Mouse (Mus musculus) megakaryocyte, adult 5-6 weeks (primary cell): Measurements from ENCODE around the gene Olfr659. TPM values are rescaled to one million over a fixed set of nuclear protein-coding genes. Genes with fewer than 3 reads are reported as not detected.

Source experiments
- ATAC-seq: 2 replicates; pipeline ENCODE4 v1.8.0; 2016; ENCODE audit warnings: mild to moderate bottlenecking, inconsistent platforms; ENCODE audit not compliant: poor library complexity, severe bottlenecking
- total RNA-seq, 2 experiments: library from RNA; stranded (forward) in 1 of 2; stranded (reverse) in 1 of 2; fragments of 153-499, 151-499 nt in 1 of 2; fragments of 221-1000, 200-1000 nt in 1 of 2; gene quantifications; 2 replicates each; pipeline versions ENCODE4 v1.2.3 to v1.2.4; 2015 to 2017

Gene Olfr659
- total RNA-seq (2015) (not detected in 2 replicates), total RNA-seq (2017) (not detected in 2 replicates)

GRCm38 (mm10) chr7:104666453-104666852 lies at the start of gene Olfr659:
Gene Olfr659, plus strand, starts transcription at chr7:104666753.
- ATAC-seq, result no peak

- ATAC-seq, result no peak
Measured at GRCm38 (mm10) chr7:104624494-104624893, 42.1 kb upstream of the Olfr659 start, which contains the start of gene Olfr657. Gene Olfr657, plus strand, starts transcription at chr7:104624794.

GRCm38 (mm10) chr7:104646841-104647482 lies 19.6 kb upstream of the Olfr659 start, which contains the start of gene Olfr658:
Gene Olfr658, minus strand, starts transcription at chr7:104647305.
- ATAC-seq, result peak; percentile 99

- no peak for ATAC-seq
Measured at GRCm38 (mm10) chr7:104686201-104686600, 19.6 kb downstream of the Olfr659 start, which contains the start of gene Olfr661. Gene Olfr661, plus strand, starts transcription at chr7:104686501.

Other genes with a start within 250 kb of the Olfr659 start
- gene Trim30a, start 201.6 kb upstream of the Olfr659 start, total RNA-seq (2015), result 113 and 121 TPM in 2 replicates
- gene Trim30a, start 201.6 kb upstream of the Olfr659 start, total RNA-seq (2017), result 82.3 and 86.1 TPM in 2 replicates
- gene Trim30d, start 158.9 kb upstream of the Olfr659 start, total RNA-seq (2015), result 43.3 and 43.8 TPM in 2 replicates
- 39.9 and 41.0 TPM in 2 replicates for gene Trim30d, start 158.9 kb upstream of the Olfr659 start, total RNA-seq (2017)
- gene Olfr651, start 116.6 kb upstream of the Olfr659 start, total RNA-seq (2015), result not detected in 2 replicates
- gene Olfr651, start 116.6 kb upstream of the Olfr659 start, total RNA-seq (2017), result not detected in 2 replicates
- gene Olfr652, start 105.9 kb upstream of the Olfr659 start, total RNA-seq (2015), result not detected in 2 replicates
- not detected in 2 replicates for gene Olfr652, start 105.9 kb upstream of the Olfr659 start, total RNA-seq (2017)
- not detected in 2 replicates for gene Olfr653, start 89.4 kb upstream of the Olfr659 start, total RNA-seq (2015)
- not detected in 2 replicates for gene Olfr653, start 89.4 kb upstream of the Olfr659 start, total RNA-seq (2017)
- gene Olfr654, start 79.7 kb upstream of the Olfr659 start, total RNA-seq (2015), result not detected in 2 replicates
- gene Olfr654, start 79.7 kb upstream of the Olfr659 start, total RNA-seq (2017), result not detected in 2 replicates
- gene Olfr655, start 65.0 kb upstream of the Olfr659 start, total RNA-seq (2015), result not detected in 2 replicates
- not detected in 2 replicates for gene Olfr655, start 65.0 kb upstream of the Olfr659 start, total RNA-seq (2017)
- not detected in 2 replicates for gene Olfr656, start 52.8 kb upstream of the Olfr659 start, total RNA-seq (2015)
- gene Olfr656, start 52.8 kb upstream of the Olfr659 start, total RNA-seq (2017), result not detected in 2 replicates
- gene Olfr657, start 42.0 kb upstream of the Olfr659 start, total RNA-seq (2015), result not detected in 2 replicates
- not detected in 2 replicates for gene Olfr657, start 42.0 kb upstream of the Olfr659 start, total RNA-seq (2017)
- not detected in 2 replicates for gene Olfr658, start 19.4 kb upstream of the Olfr659 start, total RNA-seq (2015)
- gene Olfr658, start 19.4 kb upstream of the Olfr659 start, total RNA-seq (2017), result not detected in 2 replicates
- gene Olfr661, start 19.7 kb downstream of the Olfr659 start, total RNA-seq (2015), result not detected in 2 replicates
- not detected in 2 replicates for gene Olfr661, start 19.7 kb downstream of the Olfr659 start, total RNA-seq (2017)
- gene Usp17le, start 110.7 kb downstream of the Olfr659 start, total RNA-seq (2015), result not detected in 2 replicates
- gene Usp17le, start 110.7 kb downstream of the Olfr659 start, total RNA-seq (2017), result not detected in 2 replicates
- not detected in 2 replicates for gene Usp17lb, start 175.8 kb downstream of the Olfr659 start, total RNA-seq (2015)
- not detected in 2 replicates for gene Usp17lb, start 175.8 kb downstream of the Olfr659 start, total RNA-seq (2017)
- not detected in 2 replicates for gene Usp17la, start 190.3 kb downstream of the Olfr659 start, total RNA-seq (2015)
- not detected in 2 replicates for gene Usp17la, start 190.3 kb downstream of the Olfr659 start, total RNA-seq (2017)
- not detected in 2 replicates for gene Olfr665, start 211.3 kb downstream of the Olfr659 start, total RNA-seq (2015)
- not detected in 2 replicates for gene Olfr665, start 211.3 kb downstream of the Olfr659 start, total RNA-seq (2017)
- gene Olfr666, start 229.2 kb downstream of the Olfr659 start, total RNA-seq (2015), result not detected in 2 replicates
- not detected in 2 replicates for gene Olfr666, start 229.2 kb downstream of the Olfr659 start, total RNA-seq (2017)